Mouse (Mus musculus) erythroblast, embryonic 14.5 days (primary cell): ENCODE data around the gene Spint1.

Source experiments
- GATA1 ChIP-seq: IDR thresholded peaks from 2 replicates; pipeline ENCODE4 v1.6.1; 2012; ENCODE audit warnings: low read length, inconsistent platforms, mixed read lengths
- TAL1 ChIP-seq: IDR thresholded peaks from 3 replicates; pipeline ENCODE4 v1.6.1; 2012; ENCODE audit warnings: low read length, inconsistent platforms, mixed read lengths

GRCm38 (mm10) chr2:119298330-119298729 is 61.2 kb downstream of the Spint1 start:
- TF ChIP-seq TAL1 (no peak), GATA1 (no peak)
